20 mouse cellular contexts compared by ENCODE assay signal in the genomic region with DNA sequence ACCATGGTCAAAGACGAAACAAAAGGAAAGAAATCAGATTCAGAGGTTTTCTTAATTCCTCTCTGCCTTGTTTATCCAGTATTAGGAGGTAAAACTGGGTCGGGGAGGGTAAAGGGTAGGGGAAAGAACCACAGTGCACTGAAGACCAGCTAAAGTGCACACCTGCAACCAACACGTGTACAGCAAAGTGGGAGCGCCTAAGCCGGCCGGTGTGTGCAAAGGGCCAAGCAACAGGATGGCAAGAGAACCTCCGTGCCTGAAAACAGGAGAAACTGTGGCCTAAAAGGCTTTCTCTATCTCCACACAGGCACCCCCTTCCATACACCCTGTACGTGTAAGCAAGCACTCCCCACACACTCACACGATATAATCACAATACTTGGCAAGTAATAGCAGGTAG. TPM values are rescaled to one million over a fixed set of nuclear protein-coding genes. Genes with fewer than 3 reads are reported as not detected.
DNase-seq lines count a peak whose midpoint lies in the region; ATAC-seq lines count a peak whose summit lies in the region.
"Had no signal": no experiment of that assay in that cellular context is flagged by ENCODE, and none has a peak within 500 bp of the region (broad histone marks: within the 10 kb centered on the region; RNA-seq: fewer than 3 reads in every experiment).

No protein-coding gene starts in this region.

- H3K9ac ChIP-seq in embryonic facial prominence, embryonic 15.5 days = no peak overlapping the region
- no peak overlapping the region for H3K9ac ChIP-seq in liver, embryonic 11.5 days (ENCODE audit: low read depth, low read length)
- H3K9ac ChIP-seq in liver, embryonic 15.5 days = no peak overlapping the region
- H3K9ac ChIP-seq in forebrain, embryonic 16.5 days (replicated peaks; ENCODE audit: low read depth, low read length) = no peak overlapping the region
- H3K9ac ChIP-seq: liver, embryonic 14.5 days had no signal

- H3K9me3 ChIP-seq in embryonic facial prominence, embryonic 15.5 days (replicated peaks) = no peaks in the 10 kb centered on the region
- H3K9me3 ChIP-seq in embryonic facial prominence, embryonic 10.5 days = no peaks in the 10 kb centered on the region
- H3K9me3 ChIP-seq in liver, embryonic 11.5 days (ENCODE audit: control insufficient read depth, low read length) = no peaks in the 10 kb centered on the region
- no peaks in the 10 kb centered on the region for H3K9me3 ChIP-seq in liver, embryonic 15.5 days (replicated peaks)
- H3K9me3 ChIP-seq in forebrain, embryonic 16.5 days (ENCODE audit: control insufficient read depth, low read length) = no peaks in the 10 kb centered on the region
- H3K9me3 ChIP-seq: G1E; neural tube, embryonic 13.5 days had no signal

- no peaks in the 10 kb centered on the region for H3K27me3 ChIP-seq in embryonic facial prominence, embryonic 15.5 days
- no peaks in the 10 kb centered on the region for H3K27me3 ChIP-seq in embryonic facial prominence, embryonic 10.5 days (replicated peaks; ENCODE audit: low read depth, poor library complexity, severe bottlenecking)
- no peaks in the 10 kb centered on the region for H3K27me3 ChIP-seq in liver, embryonic 11.5 days (replicated peaks; ENCODE audit: control insufficient read depth, insufficient read depth, low read length)
- no peaks in the 10 kb centered on the region for H3K27me3 ChIP-seq in liver, embryonic 15.5 days
- no peaks in the 10 kb centered on the region for H3K27me3 ChIP-seq in forebrain, embryonic 16.5 days (replicated peaks; ENCODE audit: control insufficient read depth, insufficient read depth, low read length)

- peaks cover 42% of the 10 kb centered on the region for H3K36me3 ChIP-seq in embryonic facial prominence, embryonic 15.5 days
- H3K36me3 ChIP-seq in embryonic facial prominence, embryonic 10.5 days (replicated peaks) = peaks cover 49% of the 10 kb centered on the region
- peaks cover 16% of the 10 kb centered on the region for H3K36me3 ChIP-seq in liver, embryonic 11.5 days (ENCODE audit: control insufficient read depth, insufficient read depth, low read length)
- H3K36me3 ChIP-seq in liver, embryonic 15.5 days (replicated peaks) = peaks cover 38% of the 10 kb centered on the region
- peaks cover 14% of the 10 kb centered on the region for H3K36me3 ChIP-seq in forebrain, embryonic 16.5 days (ENCODE audit: control insufficient read depth, insufficient read depth)

- 91% methylated on average over 9 of the region's 9 CpGs for WGBS in embryonic facial prominence, embryonic 15.5 days
- WGBS in embryonic facial prominence, embryonic 10.5 days = 90% methylated on average over 9 of the region's 9 CpGs
- WGBS in liver, embryonic 11.5 days = 92% methylated on average over 9 of the region's 9 CpGs
- whole genome bisulfite sequencing in liver, embryonic 15.5 days (ENCODE audit: insufficient replicate concordance) = 77% methylated on average over 9 of the region's 9 CpGs
- 91% methylated on average over 9 of the region's 9 CpGs for WGBS in forebrain, embryonic 16.5 days

- DNase-seq in embryonic facial prominence, embryonic 10.5 days (ENCODE audit: low spot score) = no peak
- DNase-seq in liver, embryonic 11.5 days (ENCODE audit: low spot score) = no peak
- DNase-seq in liver = no peak
- DNase-seq in thymus, postnatal 14 days = peak; percentile 62
- no peak for DNase-seq in T-cell, adult 2 months (ENCODE audit: low spot score)
- DNase-seq: cerebellum, adult 18-20 months; gastrocnemius, postnatal 14 days; heart, postnatal 36 days; kidney, adult 2 months; kidney, postnatal 25 days; lung, postnatal 36 days had no signal

- peaks cover 45% of the 10 kb centered on the region for H3K4me1 ChIP-seq in embryonic facial prominence, embryonic 15.5 days
- peaks cover 39% of the 10 kb centered on the region for H3K4me1 ChIP-seq in embryonic facial prominence, embryonic 10.5 days
- H3K4me1 ChIP-seq in liver, embryonic 11.5 days (replicated peaks; ENCODE audit: control insufficient read depth, insufficient read depth, low read length) = peaks cover 36% of the 10 kb centered on the region
- H3K4me1 ChIP-seq in liver, embryonic 15.5 days (replicated peaks) = peaks cover 69% of the 10 kb centered on the region
- peaks cover 19% of the 10 kb centered on the region for H3K4me1 ChIP-seq in forebrain, embryonic 16.5 days (replicated peaks; ENCODE audit: control insufficient read depth, insufficient read depth, low read length)

- no peak overlapping the region for H3K4me3 ChIP-seq in embryonic facial prominence, embryonic 15.5 days (replicated peaks)
- H3K4me3 ChIP-seq in embryonic facial prominence, embryonic 10.5 days = no peak overlapping the region
- no peak overlapping the region for H3K4me3 ChIP-seq in liver, embryonic 11.5 days (ENCODE audit: low read depth, low read length)
- H3K4me3 ChIP-seq in liver, embryonic 15.5 days (replicated peaks) = no peak overlapping the region
- no peak overlapping the region for H3K4me3 ChIP-seq in forebrain, embryonic 16.5 days (replicated peaks; ENCODE audit: low read length)
- H3K4me3 ChIP-seq: neural tube, embryonic 13.5 days had no signal

- no peak for ATAC-seq in embryonic facial prominence, embryonic 15.5 days (ENCODE audit: insufficient number of reproducible peaks, low FRiP score, low TSS enrichment, low read depth)
- no peak for ATAC-seq in liver, embryonic 11.5 days (replicated peaks; ENCODE audit: low FRiP score)
- ATAC-seq in liver, embryonic 15.5 days (ENCODE audit: insufficient read depth) = no peak
- ATAC-seq in forebrain, embryonic 16.5 days = no peak
- ATAC-seq: CD4-positive, CD25-positive, alpha-beta regulatory T cell, adult 4 months; hindbrain, embryonic 16.5 days had no signal

- H3K4me2 ChIP-seq in embryonic facial prominence, embryonic 15.5 days (replicated peaks) = no peak overlapping the region
- H3K4me2 ChIP-seq in liver, embryonic 11.5 days = no peak overlapping the region
- no peak overlapping the region for H3K4me2 ChIP-seq in liver, embryonic 15.5 days
- H3K4me2 ChIP-seq in forebrain, embryonic 16.5 days (ENCODE audit: low read length) = no peak overlapping the region
- H3K4me2 ChIP-seq: midbrain, embryonic 11.5 days; neural tube, embryonic 13.5 days had no signal

- peak overlapping the region; percentile 56 for H3K27ac ChIP-seq in embryonic facial prominence, embryonic 15.5 days (replicated peaks)
- H3K27ac ChIP-seq in embryonic facial prominence, embryonic 10.5 days (replicated peaks) = no peak overlapping the region
- peak overlapping the region; percentile 55 for H3K27ac ChIP-seq in liver, embryonic 11.5 days (ENCODE audit: low read depth, low read length)
- peak overlapping the region; percentile 62 for H3K27ac ChIP-seq in liver, embryonic 15.5 days (replicated peaks)
- H3K27ac ChIP-seq in forebrain, embryonic 16.5 days (ENCODE audit: low read length) = no peak overlapping the region
- H3K27ac ChIP-seq: liver, embryonic 14.5 days; neural tube, embryonic 13.5 days had no signal

RNA-seq across cellular contexts. Expression of a gene that starts 5.1 kb away (rescaled TPM):
- 20.2 and 23.5 TPM in 2 replicates for polyA plus RNA-seq in embryonic facial prominence, embryonic 15.5 days (2015; fragmentation: Nextera tagmentation; extraction: Ambion mirVana)
- 5.6 and 5.7 TPM in 2 replicates for polyA plus RNA-seq in embryonic facial prominence, embryonic 10.5 days (2016; fragmentation: Nextera tagmentation; extraction: Ambion mirVana)
- 9.9 and 10.2 TPM in 2 replicates for polyA plus RNA-seq in liver, embryonic 11.5 days (2014; fragmentation: Nextera tagmentation; extraction: Ambion mirVana)
- polyA plus RNA-seq in liver, embryonic 15.5 days (2015; fragmentation: Nextera tagmentation; extraction: Ambion mirVana) = 8.3 and 8.8 TPM in 2 replicates
- polyA plus RNA-seq in forebrain, embryonic 16.5 days (2015; fragmentation: Nextera tagmentation; extraction: Ambion mirVana) = 6.5 and 6.7 TPM in 2 replicates

RNA-seq across cellular contexts. Expression of a gene that starts 7.3 kb away (rescaled TPM):
- 47.7 and 52.1 TPM in 2 replicates for polyA plus RNA-seq in embryonic facial prominence, embryonic 15.5 days (2015; fragmentation: Nextera tagmentation; extraction: Ambion mirVana)
- polyA plus RNA-seq in embryonic facial prominence, embryonic 10.5 days (2016; fragmentation: Nextera tagmentation; extraction: Ambion mirVana) = 61.9 and 62.6 TPM in 2 replicates
- polyA plus RNA-seq in liver, embryonic 11.5 days (2014; fragmentation: Nextera tagmentation; extraction: Ambion mirVana) = 44.7 and 45.7 TPM in 2 replicates
- 23.9 and 25.6 TPM in 2 replicates for polyA plus RNA-seq in liver, embryonic 15.5 days (2015; fragmentation: Nextera tagmentation; extraction: Ambion mirVana)
- 39.9 and 40.2 TPM in 2 replicates for polyA plus RNA-seq in forebrain, embryonic 16.5 days (2015; fragmentation: Nextera tagmentation; extraction: Ambion mirVana)

RNA-seq across cellular contexts. Expression of a gene that starts 7.6 kb away (rescaled TPM):
- polyA plus RNA-seq in embryonic facial prominence, embryonic 15.5 days (2015; fragmentation: Nextera tagmentation; extraction: Ambion mirVana) = 78.9 and 84.9 TPM in 2 replicates
- 88.3 and 89.0 TPM in 2 replicates for polyA plus RNA-seq in embryonic facial prominence, embryonic 10.5 days (2016; fragmentation: Nextera tagmentation; extraction: Ambion mirVana)
- 56.1 and 58.6 TPM in 2 replicates for polyA plus RNA-seq in liver, embryonic 11.5 days (2014; fragmentation: Nextera tagmentation; extraction: Ambion mirVana)
- polyA plus RNA-seq in liver, embryonic 15.5 days (2015; fragmentation: Nextera tagmentation; extraction: Ambion mirVana) = 24.6 and 26.2 TPM in 2 replicates
- 107 and 111 TPM in 2 replicates for polyA plus RNA-seq in forebrain, embryonic 16.5 days (2015; fragmentation: Nextera tagmentation; extraction: Ambion mirVana)

RNA-seq across cellular contexts. Expression of a gene that starts 12.8 kb away (rescaled TPM):
- 66.8 and 76.1 TPM in 2 replicates for polyA plus RNA-seq in embryonic facial prominence, embryonic 15.5 days (2015; fragmentation: Nextera tagmentation; extraction: Ambion mirVana)
- polyA plus RNA-seq in embryonic facial prominence, embryonic 10.5 days (2016; fragmentation: Nextera tagmentation; extraction: Ambion mirVana) = 93.4 and 101 TPM in 2 replicates
- 29.2 and 34.4 TPM in 2 replicates for polyA plus RNA-seq in liver, embryonic 11.5 days (2014; fragmentation: Nextera tagmentation; extraction: Ambion mirVana)
- polyA plus RNA-seq in liver, embryonic 15.5 days (2015; fragmentation: Nextera tagmentation; extraction: Ambion mirVana) = 4.5 and 5.1 TPM in 2 replicates
- 40.7 and 50.8 TPM in 2 replicates for polyA plus RNA-seq in forebrain, embryonic 16.5 days (2015; fragmentation: Nextera tagmentation; extraction: Ambion mirVana)

RNA-seq across cellular contexts. Expression of a gene that starts 34.7 kb away (rescaled TPM):
- polyA plus RNA-seq in embryonic facial prominence, embryonic 15.5 days (2015; fragmentation: Nextera tagmentation; extraction: Ambion mirVana) = 1,000 and 1,004 TPM in 2 replicates
- polyA plus RNA-seq in embryonic facial prominence, embryonic 10.5 days (2016; fragmentation: Nextera tagmentation; extraction: Ambion mirVana) = 1,023 and 1,043 TPM in 2 replicates
- 1,377 and 1,547 TPM in 2 replicates for polyA plus RNA-seq in liver, embryonic 11.5 days (2014; fragmentation: Nextera tagmentation; extraction: Ambion mirVana)
- 540 and 619 TPM in 2 replicates for polyA plus RNA-seq in liver, embryonic 15.5 days (2015; fragmentation: Nextera tagmentation; extraction: Ambion mirVana)
- 464 and 494 TPM in 2 replicates for polyA plus RNA-seq in forebrain, embryonic 16.5 days (2015; fragmentation: Nextera tagmentation; extraction: Ambion mirVana)

Comparison
In these comparisons a context has a peak if more than half of its experiments do, and no peak if none do; other contexts are left out.
1. H3K27ac ChIP-seq: peak in embryonic facial prominence, embryonic 15.5 days (single experiment), liver, embryonic 11.5 days (single experiment) and liver, embryonic 15.5 days (single experiment); none in embryonic facial prominence, embryonic 10.5 days (single experiment) and forebrain, embryonic 16.5 days (single experiment).